In the genomic region with DNA sequence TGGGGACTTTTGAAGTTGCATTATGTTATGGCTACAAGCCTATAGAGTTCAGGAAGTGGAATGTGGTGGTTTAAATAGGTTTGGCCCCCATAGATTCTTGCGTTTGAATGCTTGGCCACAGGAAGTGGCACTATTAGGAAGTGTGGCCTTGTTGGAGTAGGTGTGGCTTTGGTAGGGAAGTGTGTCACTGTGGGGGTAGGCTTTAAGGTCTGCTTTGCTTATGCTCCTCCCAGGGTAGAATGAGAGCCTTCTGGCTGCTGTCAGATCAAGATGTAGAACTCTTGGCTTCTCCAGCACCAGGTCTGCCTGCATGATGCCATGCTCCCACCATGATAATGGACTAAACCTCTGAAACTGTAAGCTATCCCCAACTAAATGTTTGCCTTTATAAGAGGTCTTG, we compare ENCODE assay signal across 21 mouse cellular contexts.
A peak's percentile ranks its signal among the peaks of the same experiment; 100 is the strongest.
DNase-seq lines count a peak whose midpoint lies in the region; ATAC-seq lines count a peak whose summit lies in the region.
"Had no signal": no experiment of that assay in that cellular context is flagged by ENCODE, and none has a peak within 500 bp of the region (broad histone marks: within the 10 kb centered on the region; RNA-seq: fewer than 3 reads in every experiment).

No protein-coding gene starts in this region.

- peak; percentile 82 for DNase-seq in heart, adult 11 months
- no peak for DNase-seq in heart, postnatal 36 days
- DNase-seq in CD4-positive helper T cell, adult 2 months (ENCODE audit: low read depth, low spot score), result peak; percentile 18
- no peak for DNase-seq in adrenal gland, adult 18-20 months (ENCODE audit: low spot score in 2 of 2)
- no peak for DNase-seq in urinary bladder, postnatal 4 days (ENCODE audit: low spot score in 2 of 2)
- no peak for DNase-seq in thymus, postnatal 10 days (ENCODE audit: low spot score in 2 of 2)
- DNase-seq: adrenal gland, adult 2 months; adrenal gland, postnatal 36 days; cerebellum, adult 11 months; cerebellum, adult 8-10 months; cerebellum, postnatal 14 days; gastrocnemius, postnatal 14 days; heart, postnatal 4 days; kidney, adult 18-20 months had no signal

- intact Hi-C loops in heart, postnatal 36 days (cut with DNase I), result loop anchor here (5.0 kb wide), 2 partner anchors 45 to 200 kb away; no protein-coding TSS in a partner anchor

- ATAC-seq in common myeloid progenitor, adult 5-6 weeks (replicated peaks; ENCODE audit: low read depth, poor library complexity, severe bottlenecking), result 0 out of 2 replicates have a peak, but pooled peaks have one; percentile 32
- peak; percentile 63 for ATAC-seq in megakaryocyte progenitor cell, adult 5-6 weeks (replicated peaks; ENCODE audit: poor library complexity)
- ATAC-seq: activated CD4-positive, CD25-positive, alpha-beta regulatory T cell, adult 4 months; forebrain, embryonic 15.5 days; hindbrain, embryonic 16.5 days; intestine, embryonic 15.5 days; Patski had no signal

Comparison
In these comparisons a context has a peak if more than half of its experiments do, and no peak if none do; other contexts are left out.
1. DNase-seq: peak in heart, adult 11 months (single experiment) and CD4-positive helper T cell, adult 2 months (single experiment); none in heart, postnatal 36 days (0 of 2), adrenal gland, adult 18-20 months (0 of 2), urinary bladder, postnatal 4 days (0 of 2) and thymus, postnatal 10 days (0 of 2).